Mouse (Mus musculus): ENCODE measurements at regions not wholly inside any gene's neighbourhood (a gene's known extent, or its start where the extent isn't known, plus 50 kb on each side); places are given as distances from the start of the nearest gene placed in this dataset.

DNA sequence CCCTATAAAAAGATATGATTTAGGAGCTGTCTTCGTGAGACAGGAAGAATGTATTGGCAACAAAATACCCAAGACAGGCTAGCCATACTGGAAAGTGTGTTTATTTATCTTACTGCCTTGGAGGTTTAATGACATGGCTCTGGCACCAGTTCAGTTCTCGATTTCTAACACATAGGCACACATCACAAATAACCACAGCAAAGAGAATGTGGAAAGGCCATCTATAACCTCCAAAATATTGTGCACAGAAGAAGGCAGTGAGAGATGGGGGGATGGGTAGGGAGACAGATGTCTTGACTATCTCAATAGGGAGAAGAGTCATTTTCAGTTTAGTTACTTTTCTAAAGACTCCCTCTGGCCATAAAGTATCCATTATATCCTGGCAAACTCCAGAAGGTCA lies 90.5 kb downstream of the Minar1 start:
- TF ChIP-seq CTCF (conservative IDR thresholded peaks at IDR 0.05; ENCODE audit: low read length), result no peak
- no peak for TF ChIP-seq POU5F1 (IDR thresholded peaks at IDR 0.05; ENCODE audit: borderline replicate concordance, low read length)
- TF ChIP-seq NANOG (IDR thresholded peaks at IDR 0.05; ENCODE audit: borderline replicate concordance, low read length), result no peak
- Histone ChIP-seq H3K4me3 (replicated peaks; ENCODE audit: low read length) (no peak overlapping the region), H3K27me3 (ENCODE audit: insufficient read depth, low read length) (no peaks in the 10 kb centered on the region), H3K4me1 (replicated peaks; ENCODE audit: low read depth, low read length) (no peaks in the 10 kb centered on the region), H3K36me3 (ENCODE audit: insufficient read depth, low read length) (no peaks in the 10 kb centered on the region), H3K9me3 (ENCODE audit: low read length) (no peaks in the 10 kb centered on the region)

DNA sequence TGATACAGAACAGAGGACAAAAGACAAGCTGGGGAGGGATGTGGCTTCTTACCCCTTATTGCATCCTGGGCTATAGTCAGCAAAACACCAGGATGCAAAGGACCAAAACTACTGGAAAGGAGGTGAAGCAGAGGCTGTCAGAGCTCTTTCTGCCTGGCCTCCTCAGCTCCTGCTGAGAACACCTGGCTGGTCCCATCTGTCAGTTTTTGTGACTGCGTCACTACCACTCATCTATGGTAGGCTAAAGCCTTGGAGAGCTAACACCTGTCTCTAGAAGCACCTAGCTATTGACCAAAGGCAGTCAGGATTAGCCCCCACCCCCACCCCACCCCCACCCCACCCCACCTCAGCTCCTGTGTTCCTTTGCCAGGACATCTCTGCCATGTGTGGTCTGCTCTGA lies 98.8 kb downstream of the Minar1 start:
- no peak for TF ChIP-seq POU5F1 (IDR thresholded peaks at IDR 0.05; ENCODE audit: borderline replicate concordance, low read length)
- no peak for TF ChIP-seq CTCF (conservative IDR thresholded peaks at IDR 0.05; ENCODE audit: low read length)
- TF ChIP-seq NANOG (IDR thresholded peaks at IDR 0.05; ENCODE audit: borderline replicate concordance, low read length), result no peak
- Histone ChIP-seq H3K36me3 (ENCODE audit: insufficient read depth, low read length) (no peaks in the 10 kb centered on the region), H3K27me3 (ENCODE audit: insufficient read depth, low read length) (no peaks in the 10 kb centered on the region), H3K9me3 (ENCODE audit: low read length) (no peaks in the 10 kb centered on the region), H3K4me1 (replicated peaks; ENCODE audit: low read depth, low read length) (no peaks in the 10 kb centered on the region), H3K4me3 (replicated peaks; ENCODE audit: low read length) (no peak overlapping the region)

GRCm38 (mm10) chr9:89523705-89524104 lies 99.2 kb downstream of the Minar1 start:
- TF ChIP-seq CTCF (conservative IDR thresholded peaks at IDR 0.05; ENCODE audit: low read length) (no peak), NANOG (IDR thresholded peaks at IDR 0.05; ENCODE audit: borderline replicate concordance, low read length) (no peak), POU5F1 (IDR thresholded peaks at IDR 0.05; ENCODE audit: borderline replicate concordance, low read length) (no peak)
- H3K36me3 ChIP-seq (ENCODE audit: insufficient read depth, low read length), result no peaks in the 10 kb centered on the region
- no peaks in the 10 kb centered on the region for H3K4me1 ChIP-seq (replicated peaks; ENCODE audit: low read depth, low read length)
- H3K27me3 ChIP-seq (ENCODE audit: insufficient read depth, low read length), result no peaks in the 10 kb centered on the region
- no peak overlapping the region for H3K4me3 ChIP-seq (replicated peaks; ENCODE audit: low read length)
- no peaks in the 10 kb centered on the region for H3K9me3 ChIP-seq (ENCODE audit: low read length)

DNA sequence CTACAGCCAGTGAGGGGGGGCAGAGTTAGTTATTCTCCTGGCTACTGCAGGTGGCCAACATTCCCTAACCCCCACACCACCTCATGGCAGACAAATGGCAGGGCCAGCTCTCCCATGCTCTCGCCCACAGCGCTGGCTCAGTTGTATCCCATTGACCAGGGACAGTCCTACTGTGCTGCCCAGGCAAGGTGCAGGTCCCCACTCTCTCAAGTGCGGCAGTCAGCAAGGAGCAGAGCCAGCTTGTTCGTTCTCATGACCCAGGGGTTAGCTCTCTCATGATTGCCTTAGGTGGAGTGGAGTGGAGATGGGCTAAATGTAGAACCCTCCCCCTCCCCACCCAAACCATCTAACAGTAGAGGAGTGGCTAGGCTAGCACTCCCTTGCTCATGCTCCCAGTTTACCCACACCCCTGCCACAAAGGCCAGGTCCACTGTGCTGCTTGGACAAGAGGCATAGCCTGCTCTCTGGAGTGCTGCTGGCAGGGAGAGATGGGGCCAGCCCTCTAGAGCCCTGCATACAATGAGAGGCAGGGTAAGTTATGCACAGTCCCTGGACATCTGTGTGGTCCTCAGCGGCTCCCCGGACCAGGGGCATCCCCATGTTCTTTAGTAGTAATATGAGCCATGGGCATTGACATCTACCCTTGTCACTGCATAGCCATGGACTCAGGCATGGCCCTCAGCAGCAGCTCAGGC lies 114.4 kb downstream of the Minar1 start:
- no peaks in the 10 kb centered on the region for H3K9me3 ChIP-seq (ENCODE audit: low read length)
- TF ChIP-seq NANOG (IDR thresholded peaks at IDR 0.05; ENCODE audit: borderline replicate concordance, low read length) (no peak), POU5F1 (IDR thresholded peaks at IDR 0.05; ENCODE audit: borderline replicate concordance, low read length) (no peak), CTCF (conservative IDR thresholded peaks at IDR 0.05; ENCODE audit: low read length) (no peak)
- H3K4me1 ChIP-seq (replicated peaks; ENCODE audit: low read depth, low read length), result no peaks in the 10 kb centered on the region
- H3K36me3 ChIP-seq (ENCODE audit: insufficient read depth, low read length), result no peaks in the 10 kb centered on the region
- no peaks in the 10 kb centered on the region for H3K27me3 ChIP-seq (ENCODE audit: insufficient read depth, low read length)
- no peak overlapping the region for H3K4me3 ChIP-seq (replicated peaks; ENCODE audit: low read length)

DNA sequence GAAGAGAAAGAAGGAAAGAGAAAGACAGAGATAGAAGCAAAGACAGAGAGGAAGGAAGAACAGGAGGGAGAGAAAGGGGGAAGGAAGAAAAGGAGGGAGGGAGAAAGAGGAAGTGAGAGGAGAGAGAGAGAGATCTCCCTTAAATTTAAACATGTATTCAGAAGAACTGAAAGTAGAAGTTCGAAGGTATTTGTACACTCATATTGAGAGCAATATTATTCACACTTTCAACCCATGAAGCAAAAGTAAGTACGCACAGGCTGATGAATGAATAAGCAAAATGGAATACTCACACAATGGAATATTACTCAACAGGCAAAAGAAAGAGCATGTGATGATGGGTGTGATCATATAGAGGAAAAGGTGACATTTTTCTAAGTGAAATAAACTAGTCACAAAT lies 120.8 kb downstream of the Minar1 start:
- H3K4me1 ChIP-seq (replicated peaks; ENCODE audit: low read depth, low read length), result peaks cover 2% of the 10 kb centered on the region; the same call in 1 of the 2 replicates
- H3K27me3 ChIP-seq (ENCODE audit: insufficient read depth, low read length), result no peaks in the 10 kb centered on the region
- H3K4me3 ChIP-seq (replicated peaks; ENCODE audit: low read length), result no peak overlapping the region
- H3K9me3 ChIP-seq (ENCODE audit: low read length), result peaks cover 2% of the 10 kb centered on the region; the same call in 1 of the 2 replicates
- no peaks in the 10 kb centered on the region for H3K36me3 ChIP-seq (ENCODE audit: insufficient read depth, low read length)
- TF ChIP-seq POU5F1 (IDR thresholded peaks at IDR 0.05; ENCODE audit: borderline replicate concordance, low read length) (no peak), NANOG (IDR thresholded peaks at IDR 0.05; ENCODE audit: borderline replicate concordance, low read length) (no peak), CTCF (conservative IDR thresholded peaks at IDR 0.05; ENCODE audit: low read length) (no peak)

DNA sequence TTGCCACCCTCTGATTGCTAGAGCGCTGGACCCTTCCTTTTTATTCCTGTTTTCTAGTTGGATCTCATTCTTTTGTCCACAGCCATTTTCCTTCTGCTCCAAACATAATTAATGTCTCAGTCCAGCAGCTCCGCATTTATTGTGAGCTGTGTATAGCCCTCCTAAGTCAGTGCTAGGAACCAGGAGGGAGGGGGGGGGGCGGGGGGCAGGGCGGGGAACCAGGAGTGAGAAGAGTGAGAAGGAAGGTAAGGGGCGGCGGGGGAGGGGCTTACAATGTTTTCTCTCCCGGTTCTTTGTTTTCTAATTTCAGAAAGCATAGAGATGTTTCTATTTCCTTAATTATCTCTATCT lies 125.6 kb downstream of the Minar1 start:
- Histone ChIP-seq H3K4me3 (replicated peaks; ENCODE audit: low read length) (no peak overlapping the region), H3K4me1 (replicated peaks; ENCODE audit: low read depth, low read length) (peaks cover 9% of the 10 kb centered on the region; the same call in 1 of the 2 replicates), H3K27me3 (ENCODE audit: insufficient read depth, low read length) (no peaks in the 10 kb centered on the region), H3K36me3 (ENCODE audit: insufficient read depth, low read length) (no peaks in the 10 kb centered on the region), H3K9me3 (ENCODE audit: low read length) (peaks cover 2% of the 10 kb centered on the region; the same call in 1 of the 2 replicates)
- TF ChIP-seq CTCF (conservative IDR thresholded peaks at IDR 0.05; ENCODE audit: low read length) (no peak), NANOG (IDR thresholded peaks at IDR 0.05; ENCODE audit: borderline replicate concordance, low read length) (no peak)

DNA sequence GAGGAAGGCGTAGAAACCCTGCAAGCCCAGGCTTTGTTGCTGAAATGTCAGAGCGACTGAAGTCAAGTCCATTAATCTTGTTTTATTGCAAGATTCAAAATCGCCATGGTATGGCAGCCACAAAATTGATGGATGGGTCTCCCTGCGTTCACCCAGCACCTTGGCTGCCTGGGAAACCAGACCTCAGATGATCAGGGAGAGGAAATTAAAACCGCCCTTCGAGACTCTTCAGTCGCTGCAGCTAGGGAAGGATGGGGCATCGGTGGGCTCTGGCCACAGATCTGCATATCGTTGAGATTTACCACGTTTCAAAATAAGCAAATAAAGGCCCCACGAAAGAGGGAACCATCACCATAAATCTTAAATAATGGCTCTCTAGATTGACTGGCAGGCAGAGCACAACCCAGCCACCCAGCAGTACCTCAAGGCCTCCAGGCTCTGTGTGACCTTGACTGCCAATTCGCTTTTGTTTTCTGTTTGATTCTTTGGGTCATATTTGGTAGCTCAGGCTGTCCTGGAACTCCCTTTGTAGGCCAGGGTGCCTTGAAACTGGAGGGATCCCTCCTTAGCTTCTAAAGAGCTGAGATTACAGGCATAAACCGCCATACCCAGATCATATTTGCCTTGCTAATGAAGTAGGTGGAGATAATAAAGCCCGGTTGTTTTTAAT lies 126.1 kb downstream of the Minar1 start:
- Histone ChIP-seq H3K4me3 (replicated peaks; ENCODE audit: low read length) (no peak overlapping the region), H3K27me3 (ENCODE audit: insufficient read depth, low read length) (no peaks in the 10 kb centered on the region), H3K4me1 (replicated peaks; ENCODE audit: low read depth, low read length) (peaks cover 9% of the 10 kb centered on the region; the same call in 1 of the 2 replicates), H3K36me3 (ENCODE audit: insufficient read depth, low read length) (no peaks in the 10 kb centered on the region), H3K9me3 (ENCODE audit: low read length) (peaks cover 2% of the 10 kb centered on the region; the same call in 1 of the 2 replicates)
- TF ChIP-seq NANOG (IDR thresholded peaks at IDR 0.05; ENCODE audit: borderline replicate concordance, low read length), result no peak
- no peak for TF ChIP-seq POU5F1 (IDR thresholded peaks at IDR 0.05; ENCODE audit: borderline replicate concordance, low read length)
- TF ChIP-seq CTCF (conservative IDR thresholded peaks at IDR 0.05; ENCODE audit: low read length), result no peak

GRCm38 (mm10) chr9:89487601-89488000 lies 135.3 kb downstream of the Minar1 start:
- no peaks in the 10 kb centered on the region for H3K36me3 ChIP-seq (ENCODE audit: insufficient read depth, low read length)
- TF ChIP-seq POU5F1 (IDR thresholded peaks at IDR 0.05; ENCODE audit: borderline replicate concordance, low read length), result no peak
- no peak for TF ChIP-seq CTCF (conservative IDR thresholded peaks at IDR 0.05; ENCODE audit: low read length)
- no peak for TF ChIP-seq NANOG (IDR thresholded peaks at IDR 0.05; ENCODE audit: borderline replicate concordance, low read length)
- H3K4me1 ChIP-seq (replicated peaks; ENCODE audit: low read depth, low read length), result no peaks in the 10 kb centered on the region
- no peaks in the 10 kb centered on the region for H3K9me3 ChIP-seq (ENCODE audit: low read length)
- no peak overlapping the region for H3K4me3 ChIP-seq (replicated peaks; ENCODE audit: low read length)
- no peaks in the 10 kb centered on the region for H3K27me3 ChIP-seq (ENCODE audit: insufficient read depth, low read length)
